Mouse (Mus musculus) kidney, adult 2 months (tissue): ENCODE results near the gene Syndig1.

Experiments
- CTCF ChIP-seq: fragments of 200-500 bp; conservative IDR thresholded peaks from 2 replicates; pipeline ENCODE4 v1.5.1; 2011; ENCODE audit warnings: low read depth, mild to moderate bottlenecking, control low read depth, low read length, moderate library complexity, mixed read lengths; ENCODE audit not compliant: insufficient read depth, insufficient read length
- POLR2A ChIP-seq: fragments of 200-500 bp; IDR thresholded peaks from one replicate; pipeline ENCODE4 v1.6.1; 2011; ENCODE audit warnings: low read depth, low read length, control low read depth

- TF ChIP-seq POLR2A (no peak), CTCF (no peak)
Measured at GRCm38 (mm10) chr2:150013785-150014184, 184.8 kb downstream of the Syndig1 start.
